12 mouse cellular contexts compared by ENCODE assay signal in the genomic region with DNA sequence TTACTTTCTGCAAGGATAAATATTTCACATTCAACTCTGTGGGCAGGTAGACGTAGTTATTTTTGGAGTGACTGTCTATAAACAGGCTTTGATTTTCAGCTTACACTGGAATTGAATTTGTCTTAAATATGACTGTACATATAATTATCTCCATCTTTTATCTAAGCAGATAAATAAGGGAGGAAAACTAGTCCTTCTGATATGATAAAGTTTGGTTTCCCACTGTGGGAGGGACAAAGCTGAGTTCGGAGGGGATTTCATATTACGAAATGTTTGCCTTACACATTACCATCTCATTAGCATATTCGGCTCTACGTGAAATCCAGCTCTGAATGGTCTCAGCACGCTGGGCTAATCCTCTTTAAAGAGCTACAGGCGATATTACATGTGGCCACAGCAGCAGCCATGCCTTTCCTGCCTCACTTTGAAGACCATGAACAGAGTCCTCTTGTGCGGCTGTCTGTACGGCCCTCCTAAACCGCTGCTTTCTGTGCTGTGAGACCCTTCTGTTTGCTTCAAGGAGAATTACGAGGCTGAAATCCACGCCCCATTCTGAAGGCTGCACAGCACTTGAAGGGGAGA. TPM values are rescaled to one million over a fixed set of nuclear protein-coding genes. Genes with fewer than 3 reads are reported as not detected.
A peak's percentile ranks its signal among the peaks of the same experiment; 100 is the strongest.
DNase-seq lines count a peak whose midpoint lies in the region; ATAC-seq lines count a peak whose summit lies in the region.
"Had no signal": no experiment of that assay in that cellular context is flagged by ENCODE, and none has a peak within 500 bp of the region (broad histone marks: within the 10 kb centered on the region; RNA-seq: fewer than 3 reads in every experiment).

No protein-coding gene starts in this region.

- H3K27ac ChIP-seq in heart, embryonic 16.5 days (ENCODE audit: low read length), result no peak overlapping the region
- H3K27ac ChIP-seq in embryonic facial prominence, embryonic 12.5 days, result no peak overlapping the region
- H3K27ac ChIP-seq in hindbrain, embryonic 16.5 days (ENCODE audit: low read depth, low read length), result no peak overlapping the region
- no peak overlapping the region for H3K27ac ChIP-seq in neural tube, embryonic 12.5 days

- WGBS in heart, embryonic 16.5 days, result 21% methylated on average over 12 of the region's 12 CpGs
- WGBS in embryonic facial prominence, embryonic 12.5 days, result 7% methylated on average over 12 of the region's 12 CpGs
- WGBS in hindbrain, embryonic 16.5 days, result 5% methylated on average over 12 of the region's 12 CpGs
- WGBS in neural tube, embryonic 12.5 days, result 6% methylated on average over 12 of the region's 12 CpGs

- peak overlapping the region; percentile 22; the same call in 1 of the 2 replicates for H3K4me2 ChIP-seq in heart, embryonic 16.5 days (ENCODE audit: low read depth, low read length)
- peak overlapping the region; percentile 32; the same call in 1 of the 2 replicates for H3K4me2 ChIP-seq in embryonic facial prominence, embryonic 12.5 days (replicated peaks)
- H3K4me2 ChIP-seq in hindbrain, embryonic 16.5 days (ENCODE audit: low read length), result peak overlapping the region; percentile 59
- H3K4me2 ChIP-seq in neural tube, embryonic 12.5 days (replicated peaks), result peak overlapping the region; percentile 53

- H3K4me3 ChIP-seq in heart, embryonic 16.5 days (ENCODE audit: low read length), result no peak overlapping the region
- no peak overlapping the region for H3K4me3 ChIP-seq in embryonic facial prominence, embryonic 12.5 days
- H3K4me3 ChIP-seq in hindbrain, embryonic 16.5 days (ENCODE audit: low read length), result no peak overlapping the region
- no peak overlapping the region for H3K4me3 ChIP-seq in neural tube, embryonic 12.5 days

- no peaks in the 10 kb centered on the region for H3K9me3 ChIP-seq in heart, embryonic 16.5 days (replicated peaks; ENCODE audit: control insufficient read depth, low read length)
- no peaks in the 10 kb centered on the region for H3K9me3 ChIP-seq in embryonic facial prominence, embryonic 12.5 days
- no peaks in the 10 kb centered on the region for H3K9me3 ChIP-seq in hindbrain, embryonic 16.5 days (ENCODE audit: control insufficient read depth, low read length)
- H3K9me3 ChIP-seq in neural tube, embryonic 12.5 days, result no peaks in the 10 kb centered on the region

- no peak for DNase-seq in heart, adult 8-10 months (ENCODE audit: low spot score)
- no peak for DNase-seq in MN1 (ENCODE audit: low spot score)
- DNase-seq in urinary bladder, postnatal 10 days (ENCODE audit: low spot score), result no peak
- DNase-seq in urinary bladder, postnatal 36 days (ENCODE audit: low spot score in 2 of 2), result no peak
- DNase-seq: cerebellum, adult 11-12 months; gastrocnemius, postnatal 36 days; spleen, adult 18-20 months had no signal

- H3K27me3 ChIP-seq in heart, embryonic 16.5 days (ENCODE audit: control insufficient read depth, insufficient read depth, low read length), result peaks cover 17% of the 10 kb centered on the region
- peaks cover 41% of the 10 kb centered on the region for H3K27me3 ChIP-seq in embryonic facial prominence, embryonic 12.5 days
- H3K27me3 ChIP-seq in hindbrain, embryonic 16.5 days (replicated peaks; ENCODE audit: control insufficient read depth, insufficient read depth, low read length), result peaks cover 12% of the 10 kb centered on the region; the same call in 1 of the 2 replicates
- H3K27me3 ChIP-seq in neural tube, embryonic 12.5 days (replicated peaks), result peaks cover 38% of the 10 kb centered on the region

- no peaks in the 10 kb centered on the region for H3K4me1 ChIP-seq in heart, embryonic 16.5 days (ENCODE audit: control insufficient read depth, insufficient read depth, low read length)
- H3K4me1 ChIP-seq in embryonic facial prominence, embryonic 12.5 days, result peaks cover 17% of the 10 kb centered on the region
- H3K4me1 ChIP-seq in hindbrain, embryonic 16.5 days (ENCODE audit: control insufficient read depth, insufficient read depth, low read depth, low read length), result peaks cover 16% of the 10 kb centered on the region
- H3K4me1 ChIP-seq in neural tube, embryonic 12.5 days, result peaks cover 31% of the 10 kb centered on the region

- no peak overlapping the region for H3K9ac ChIP-seq in heart, embryonic 16.5 days (ENCODE audit: low read length)
- H3K9ac ChIP-seq in embryonic facial prominence, embryonic 12.5 days, result no peak overlapping the region
- H3K9ac ChIP-seq in hindbrain, embryonic 16.5 days (ENCODE audit: low read depth, low read length), result no peak overlapping the region; the same call in 1 of the 2 replicates
- H3K9ac ChIP-seq in neural tube, embryonic 12.5 days, result no peak overlapping the region

- ATAC-seq in heart, embryonic 16.5 days (replicated peaks; ENCODE audit: extremely low read depth, insufficient read depth, low FRiP score), result no peak
- no peak for ATAC-seq in embryonic facial prominence, embryonic 12.5 days (ENCODE audit: insufficient number of reproducible peaks, insufficient read depth, low FRiP score, low TSS enrichment)
- ATAC-seq in hindbrain, embryonic 16.5 days, result no peak
- peak; percentile 36; the same call in 1 of the 2 replicates for ATAC-seq in neural tube, embryonic 12.5 days (ENCODE audit: low FRiP score, low read depth)
- ATAC-seq: activated CD4-positive, CD25-positive, alpha-beta regulatory T cell, adult 4 months had no signal

- H3K36me3 ChIP-seq in heart, embryonic 16.5 days (ENCODE audit: control insufficient read depth, insufficient read depth), result no peaks in the 10 kb centered on the region
- no peaks in the 10 kb centered on the region for H3K36me3 ChIP-seq in embryonic facial prominence, embryonic 12.5 days
- no peaks in the 10 kb centered on the region for H3K36me3 ChIP-seq in hindbrain, embryonic 16.5 days (ENCODE audit: control insufficient read depth, insufficient read depth, low read length)
- H3K36me3 ChIP-seq in neural tube, embryonic 12.5 days, result no peaks in the 10 kb centered on the region

RNA-seq across cellular contexts. Expression of gene Alpk1, which starts 30.3 kb away (rescaled TPM):
- 0.92 and 1.2 TPM in 2 replicates for polyA plus RNA-seq in heart, embryonic 16.5 days (2015; fragmentation: Nextera tagmentation; extraction: Ambion mirVana)
- 1 to 10 TPM; 2.2 to 2.7 (median 2.4) TPM for total RNA-seq in heart, adult 8-10 months (2022)
- polyA plus RNA-seq in embryonic facial prominence, embryonic 12.5 days (2016; fragmentation: Nextera tagmentation; extraction: Ambion mirVana), result 1.6 and 2.7 TPM in 2 replicates
- polyA plus RNA-seq in hindbrain, embryonic 16.5 days (2015; fragmentation: Nextera tagmentation; extraction: Ambion mirVana), result 0.46 and 0.72 TPM in 2 replicates
- 1.3 and 1.7 TPM in 2 replicates for polyA plus RNA-seq in neural tube, embryonic 12.5 days (2016; fragmentation: Nextera tagmentation; extraction: Ambion mirVana)

RNA-seq across cellular contexts. Expression of gene Tifa, which starts 39.5 kb away (rescaled TPM):
- 3.1 and 4.0 TPM in 2 replicates for polyA plus RNA-seq in heart, embryonic 16.5 days (2015; fragmentation: Nextera tagmentation; extraction: Ambion mirVana)
- 1 to 10 TPM; 1.6 to 2.4 (median 2.1) TPM for total RNA-seq in heart, adult 8-10 months (2022)
- polyA plus RNA-seq in embryonic facial prominence, embryonic 12.5 days (2016; fragmentation: Nextera tagmentation; extraction: Ambion mirVana), result 3.6 and 3.9 TPM in 2 replicates
- 2.8 and 3.8 TPM in 2 replicates for polyA plus RNA-seq in hindbrain, embryonic 16.5 days (2015; fragmentation: Nextera tagmentation; extraction: Ambion mirVana)
- polyA plus RNA-seq in neural tube, embryonic 12.5 days (2016; fragmentation: Nextera tagmentation; extraction: Ambion mirVana), result 3.0 and 3.1 TPM in 2 replicates
